Mouse (Mus musculus) c-Kit-positive CD71-positive TER-119-negative erythroid progenitor cells, embryonic 14.5 days (primary cell): Measurements from ENCODE around the gene Olfr224.
"Not testable (repeated sequence)": the region's sequence is repeated elsewhere in the genome, so short reads cannot be mapped to it uniquely, and the experiment has no call there.

ENCODE experiments used
- DNase-seq: peaks from one replicate; pipeline ENCODE4 v3.0.0-alpha.2; 2013; ENCODE audit warnings: low read depth

The Olfr224 gene

DNA sequence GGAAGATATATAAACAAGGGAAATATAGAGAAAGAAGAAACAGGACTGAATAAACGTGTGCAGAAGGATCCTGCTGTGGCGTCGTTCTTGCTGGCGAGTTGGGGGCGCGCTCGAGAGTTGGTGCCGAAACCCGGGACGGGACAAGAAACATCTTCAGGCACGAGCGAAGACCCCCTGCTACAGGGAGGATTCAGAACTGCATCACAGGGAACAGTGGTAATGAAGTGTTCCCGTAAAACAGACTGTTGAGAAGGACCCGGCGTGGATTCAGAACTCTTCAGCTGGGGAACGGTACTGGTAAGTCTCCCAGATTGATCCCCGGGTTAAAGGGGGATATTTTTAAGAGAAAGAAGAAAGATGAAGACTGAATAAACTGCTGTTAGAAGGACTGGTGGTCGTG, 51.4 kb downstream of the Olfr224 start:
- DNase-seq = not testable (repeated sequence)
